Mouse (Mus musculus) testis, adult 2 months (tissue): ENCODE results near the gene Icam2.

ENCODE experiments used
- CTCF ChIP-seq: fragments of 200-500 bp; IDR thresholded peaks from 2 replicates; pipeline ENCODE4 v1.5.1; 2012; ENCODE audit warnings: low read depth, mild to moderate bottlenecking, inconsistent platforms, low read length, moderate library complexity; ENCODE audit not compliant: control insufficient read depth, insufficient read depth, insufficient replicate concordance
- POLR2A ChIP-seq: fragments of 200-500 bp; IDR thresholded peaks from 2 replicates; pipeline ENCODE4 v1.6.1; 2012; ENCODE audit warnings: low read depth, mild to moderate bottlenecking, inconsistent platforms, low read length, moderate library complexity; ENCODE audit not compliant: control insufficient read depth

DNA sequence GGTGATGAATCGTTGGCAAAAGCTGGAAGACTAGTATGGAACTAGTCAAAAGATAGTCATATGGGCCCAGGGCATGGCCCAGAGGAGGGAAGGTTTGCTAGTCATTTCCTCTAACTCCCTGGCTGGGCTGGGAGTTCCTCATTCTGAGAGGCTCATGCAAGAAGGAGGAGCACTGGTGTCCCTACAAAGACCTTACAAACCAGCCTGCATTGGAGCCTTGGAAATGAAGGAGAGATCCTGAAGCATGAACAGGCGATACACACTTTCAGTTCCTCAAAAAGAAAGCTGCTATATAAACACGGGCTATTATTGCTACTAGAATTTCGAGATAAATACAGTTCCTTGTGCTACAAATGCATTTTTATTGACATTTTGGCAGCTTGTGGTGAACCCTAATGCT, 40.2 kb upstream of the Icam2 start:
- no peak for TF ChIP-seq POLR2A
- TF ChIP-seq CTCF, result no peak
